Mouse (Mus musculus) kidney, embryonic 16.5 days (tissue): Measurements from ENCODE around the gene Zhx3. TPM values are rescaled to one million over a fixed set of nuclear protein-coding genes. Genes with fewer than 3 reads are reported as not detected.

Experiments
- ATAC-seq: fragments of 200-750 bp; cut with Nextera tagmentation; 2 replicates; pipeline ENCODE4 v1.8.0; 2017; ENCODE audit warnings: moderate TSS enrichment; ENCODE audit not compliant: low FRiP score, low TSS enrichment
- H3K27ac ChIP-seq: fragments of 300-500 bp; sonication (generic); 2 replicates; pipeline ENCODE4 v1.5.1; 2014; ENCODE audit warnings: low read length
- H3K27me3 ChIP-seq: fragments of 300-500 bp; sonication (generic); 2 replicates; pipeline ENCODE4 v1.6.1; 2014; ENCODE audit warnings: low read length, control low read depth, mixed read lengths; ENCODE audit not compliant: insufficient read depth
- H3K36me3 ChIP-seq: fragments of 300-500 bp; sonication (generic); 2 replicates; pipeline ENCODE4 v1.6.1; 2014; ENCODE audit warnings: low read length, control low read depth, mixed read lengths; ENCODE audit not compliant: insufficient read depth
- H3K4me1 ChIP-seq: fragments of 300-500 bp; sonication (generic); 2 replicates; pipeline ENCODE4 v1.6.1; 2014; ENCODE audit warnings: low read length, control low read depth, mixed read lengths; ENCODE audit not compliant: insufficient read depth
- H3K4me2 ChIP-seq: fragments of 300-500 bp; sonication (generic); replicated peaks from 2 replicates; pipeline ENCODE4 v1.6.1; 2014; ENCODE audit warnings: low read depth, low read length
- H3K4me3 ChIP-seq: fragments of 300-500 bp; sonication (generic); 2 replicates; pipeline ENCODE4 v1.5.1; 2014; ENCODE audit warnings: mild to moderate bottlenecking, low read length
- H3K9ac ChIP-seq: fragments of 300-500 bp; sonication (generic); replicated peaks from 2 replicates; pipeline ENCODE4 v1.6.1; 2014; ENCODE audit warnings: low read length
- H3K9me3 ChIP-seq: fragments of 300-500 bp; sonication (generic); 2 replicates; pipeline ENCODE4 v1.6.1; 2016; ENCODE audit warnings: low read length, control low read depth
- WGBS: fragments of 180-500 bp; shearing (Covaris S2); extraction: QIAGEN DNeasy Blood & Tissue Kit; methylation state at CpG from one replicate; pipeline ENCODE4 v1.1.7; 2014; 5-methylcytosine and 5-hydroxymethylcytosine counted together
- polyA plus RNA-seq: library from polyadenylated mRNA; unstranded; fragments of >200 nt; fragmentation: Nextera tagmentation; extraction: Ambion mirVana; gene quantifications from 2 replicates; pipeline ENCODE4 v1.2.1, GENCODE M21; 2015

Zhx3 gene
- polyA plus RNA-seq, 1 experiment from 2014 or later: 15.6 TPM

GRCm38 (mm10) chr2:160872395-160872794, 403 bp downstream of the Zhx3 start:
- H3K9ac ChIP-seq: peak overlapping the region; percentile 95
- peak; percentile 90 for ATAC-seq
- peaks cover 16% of the 10 kb centered on the region for H3K4me1 ChIP-seq
- peak overlapping the region; percentile 95 for H3K4me3 ChIP-seq
- H3K36me3 ChIP-seq: no peaks in the 10 kb centered on the region
- WGBS: 0% methylated on average over 30 of the region's 47 CpGs
- H3K4me2 ChIP-seq: peak overlapping the region; percentile 85
- H3K27me3 ChIP-seq: no peaks in the 10 kb centered on the region
- peak overlapping the region; percentile 98 for H3K27ac ChIP-seq
- H3K9me3 ChIP-seq: no peaks in the 10 kb centered on the region; the same call in 1 of the 2 replicates

GRCm38 (mm10) chr2:160871310-160871709, 1.5 kb downstream of the Zhx3 start:
- no peak for ATAC-seq
- Histone ChIP-seq H3K36me3 (no peaks in the 10 kb centered on the region), H3K4me2 (peak overlapping the region; percentile 43), H3K4me3 (peak overlapping the region; percentile 24), H3K27ac (peak overlapping the region; percentile 43; the same call in 1 of the 2 replicates), H3K9me3 (no peaks in the 10 kb centered on the region; the same call in 1 of the 2 replicates), H3K27me3 (no peaks in the 10 kb centered on the region), H3K4me1 (peaks cover 16% of the 10 kb centered on the region), H3K9ac (no peak overlapping the region)
- WGBS: 75% methylated on average over 3 of the region's 3 CpGs

GRCm38 (mm10) chr2:160869446-160869845, 3.4 kb downstream of the Zhx3 start:
- Histone ChIP-seq H3K4me1 (peaks cover 16% of the 10 kb centered on the region), H3K36me3 (no peaks in the 10 kb centered on the region)

GRCm38 (mm10) chr2:160865266-160865665, 7.5 kb downstream of the Zhx3 start:
- H3K9ac ChIP-seq: no peak overlapping the region
- no peaks in the 10 kb centered on the region for H3K4me1 ChIP-seq
- ATAC-seq: no peak
- H3K27ac ChIP-seq: no peak overlapping the region
- no peak overlapping the region for H3K4me3 ChIP-seq
- H3K9me3 ChIP-seq: no peaks in the 10 kb centered on the region
- H3K27me3 ChIP-seq: no peaks in the 10 kb centered on the region
- 82% methylated on average over 2 of the region's 2 CpGs for WGBS
- H3K4me2 ChIP-seq: no peak overlapping the region
- H3K36me3 ChIP-seq: no peaks in the 10 kb centered on the region

More at GRCm38 (mm10) chr2:160869446-160869845, 3.4 kb downstream of the Zhx3 start:
- no peaks in the 10 kb centered on the region for H3K27me3 ChIP-seq
- WGBS: 76% methylated on average over 3 of the region's 3 CpGs
- no peak overlapping the region for H3K9ac ChIP-seq
- no peak overlapping the region for H3K27ac ChIP-seq
- H3K4me3 ChIP-seq: no peak overlapping the region
- no peak for ATAC-seq
- no peaks in the 10 kb centered on the region for H3K9me3 ChIP-seq
- H3K4me2 ChIP-seq: no peak overlapping the region

- no peak for ATAC-seq
- 89% methylated on average over 1 of the region's 1 CpGs for WGBS
- Histone ChIP-seq H3K9ac (no peak overlapping the region), H3K4me3 (no peak overlapping the region), H3K27ac (no peak overlapping the region), H3K36me3 (no peaks in the 10 kb centered on the region), H3K4me2 (no peak overlapping the region), H3K9me3 (no peaks in the 10 kb centered on the region), H3K27me3 (no peaks in the 10 kb centered on the region), H3K4me1 (no peaks in the 10 kb centered on the region)
These were observed 8.7 kb downstream of the Zhx3 start for GRCm38 (mm10) chr2:160864112-160864511.

- WGBS: 78% methylated on average over 1 of the region's 1 CpGs
- ATAC-seq: no peak
These were observed 12.4 kb downstream of the Zhx3 start for GRCm38 (mm10) chr2:160860363-160860762.

GRCm38 (mm10) chr2:160856359-160857102, 16.3 kb downstream of the Zhx3 start:
- Histone ChIP-seq H3K9me3 (no peaks in the 10 kb centered on the region), H3K27ac (no peak overlapping the region), H3K9ac (no peak overlapping the region), H3K27me3 (no peaks in the 10 kb centered on the region), H3K36me3 (no peaks in the 10 kb centered on the region), H3K4me1 (no peaks in the 10 kb centered on the region), H3K4me3 (no peak overlapping the region), H3K4me2 (no peak overlapping the region)
- ATAC-seq: no peak
- 84% methylated on average over 5 of the region's 5 CpGs for WGBS

More at GRCm38 (mm10) chr2:160860363-160860762, 12.4 kb downstream of the Zhx3 start:
- H3K27me3 ChIP-seq: no peaks in the 10 kb centered on the region
- no peak overlapping the region for H3K4me2 ChIP-seq
- no peaks in the 10 kb centered on the region for H3K36me3 ChIP-seq
- H3K27ac ChIP-seq: no peak overlapping the region
- no peak overlapping the region for H3K9ac ChIP-seq
- no peaks in the 10 kb centered on the region for H3K4me1 ChIP-seq
- no peak overlapping the region for H3K4me3 ChIP-seq
- no peaks in the 10 kb centered on the region for H3K9me3 ChIP-seq

GRCm38 (mm10) chr2:160854687-160855086, 18.1 kb downstream of the Zhx3 start:
- H3K27me3 ChIP-seq: no peaks in the 10 kb centered on the region
- no peaks in the 10 kb centered on the region for H3K9me3 ChIP-seq
- no peak overlapping the region for H3K4me3 ChIP-seq
- no peaks in the 10 kb centered on the region for H3K36me3 ChIP-seq
- no peak overlapping the region for H3K27ac ChIP-seq
- ATAC-seq: no peak
- H3K4me2 ChIP-seq: no peak overlapping the region
- no peaks in the 10 kb centered on the region for H3K4me1 ChIP-seq
- no peak overlapping the region for H3K9ac ChIP-seq

GRCm38 (mm10) chr2:160850360-160850759, 22.4 kb downstream of the Zhx3 start:
- no peaks in the 10 kb centered on the region for H3K36me3 ChIP-seq
- H3K27ac ChIP-seq: no peak overlapping the region
- WGBS: 77% methylated on average over 3 of the region's 3 CpGs
- no peak for ATAC-seq
- no peaks in the 10 kb centered on the region for H3K4me1 ChIP-seq
- no peaks in the 10 kb centered on the region for H3K9me3 ChIP-seq
- H3K4me2 ChIP-seq: no peak overlapping the region
- no peak overlapping the region for H3K4me3 ChIP-seq
- H3K27me3 ChIP-seq: no peaks in the 10 kb centered on the region
- H3K9ac ChIP-seq: no peak overlapping the region

GRCm38 (mm10) chr2:160849617-160850240, 23.1 kb downstream of the Zhx3 start:
- Histone ChIP-seq H3K27me3 (no peaks in the 10 kb centered on the region), H3K4me3 (no peak overlapping the region), H3K9ac (no peak overlapping the region), H3K4me2 (no peak overlapping the region), H3K4me1 (no peaks in the 10 kb centered on the region), H3K27ac (no peak overlapping the region), H3K36me3 (no peaks in the 10 kb centered on the region), H3K9me3 (no peaks in the 10 kb centered on the region)
- WGBS: 78% methylated on average over 3 of the region's 3 CpGs
- ATAC-seq: no peak
